Mouse (Mus musculus) lung, postnatal 0 days (tissue): ENCODE data around the gene 1700037C18Rik. TPM values are rescaled to one million over a fixed set of nuclear protein-coding genes. Genes with fewer than 3 reads are reported as not detected.

Experiments used
- ATAC-seq: fragments of 200-750 bp; cut with Nextera tagmentation; 2 replicates; pipeline ENCODE4 v1.8.0; 2017; ENCODE audit warnings: moderate library complexity
- DNase-seq: peaks from one replicate; pipeline ENCODE4 v3.0.0-alpha.2; 2016; ENCODE audit warnings: low spot score
- H3K27ac ChIP-seq: fragments of 300-500 bp; sonication (generic); 2 replicates; pipeline ENCODE4 v1.5.1; 2014; ENCODE audit warnings: antibody characterized with exemption, mild to moderate bottlenecking, low read length, mixed read lengths
- H3K27me3 ChIP-seq: fragments of 300-500 bp; sonication (generic); replicated peaks from 2 replicates; pipeline ENCODE4 v1.6.1; 2014; ENCODE audit warnings: low read length, mixed read lengths; ENCODE audit not compliant: insufficient read depth
- H3K36me3 ChIP-seq: fragments of 300-500 bp; sonication (generic); 2 replicates; pipeline ENCODE4 v1.6.1; 2014; ENCODE audit warnings: low read length, mixed read lengths; ENCODE audit not compliant: insufficient read depth
- H3K4me1 ChIP-seq: fragments of 300-500 bp; sonication (generic); 2 replicates; pipeline ENCODE4 v1.6.1; 2014; ENCODE audit warnings: antibody characterized with exemption, low read depth, low read length, mixed read lengths; ENCODE audit not compliant: insufficient read depth
- H3K4me2 ChIP-seq: fragments of 300-500 bp; sonication (generic); replicated peaks from 2 replicates; pipeline ENCODE4 v1.6.1; 2014; ENCODE audit warnings: low read depth, mild to moderate bottlenecking, low read length, moderate library complexity, mixed read lengths
- H3K4me3 ChIP-seq: fragments of 300-500 bp; sonication (generic); 2 replicates; pipeline ENCODE4 v1.5.1; 2014; ENCODE audit warnings: low read depth, low read length
- H3K9ac ChIP-seq: fragments of 300-500 bp; sonication (generic); replicated peaks from 2 replicates; pipeline ENCODE4 v1.6.1; 2014; ENCODE audit warnings: low read depth, mild to moderate bottlenecking
- H3K9me3 ChIP-seq: fragments of 300-500 bp; sonication (generic); 2 replicates; pipeline ENCODE4 v1.6.1; 2016; ENCODE audit warnings: low read length, mixed read lengths
- CTCF ChIP-seq: IDR thresholded peaks from 2 replicates; pipeline ENCODE4 v1.5.1; 2016; ENCODE audit warnings: antibody characterized with exemption, mild to moderate bottlenecking
- EP300 ChIP-seq: IDR thresholded peaks from 2 replicates; pipeline ENCODE4 v1.6.1; 2016; ENCODE audit warnings: antibody characterized with exemption, mild to moderate bottlenecking, control low read depth
- WGBS: fragments of 180-500 bp; shearing (Covaris S2); extraction: QIAGEN DNeasy Blood & Tissue Kit; methylation state at CpG from one replicate; pipeline ENCODE4 v1.1.7; 2014; 5-methylcytosine and 5-hydroxymethylcytosine counted together
- polyA plus RNA-seq: library from polyadenylated mRNA; unstranded; fragments of >200 nt; fragmentation: Nextera tagmentation; extraction: Ambion mirVana; gene quantifications from 2 replicates; pipeline ENCODE4 v1.2.1, GENCODE M21; 2015

1700037C18Rik gene
- 10.8 and 11.6 TPM in 2 replicates for polyA plus RNA-seq

- DNase-seq (peak; percentile 98), ATAC-seq (peak; percentile 99)
These were observed at the start of gene 1700037C18Rik, which contains the start of gene Cluap1 for GRCm38 (mm10) chr16:3908537-3909111. Gene 1700037C18Rik (minus strand): TSS chr16:3908689. Gene Cluap1 (plus strand): TSS chr16:3908801.

GRCm38 (mm10) chr16:3956369-3956768 lies 47.9 kb upstream of the 1700037C18Rik start:
- ATAC-seq (peak; percentile 32; the same call in 1 of the 2 replicates), DNase-seq (peak; percentile 18)
- Histone ChIP-seq H3K9me3 (no peaks in the 10 kb centered on the region), H3K4me3 (no peak overlapping the region), H3K36me3 (no peaks in the 10 kb centered on the region), H3K4me1 (no peaks in the 10 kb centered on the region), H3K4me2 (no peak overlapping the region), H3K27ac (no peak overlapping the region), H3K27me3 (no peaks in the 10 kb centered on the region), H3K9ac (no peak overlapping the region)
- TF ChIP-seq CTCF (no peak), EP300 (no peak)
- 71% methylated on average over 6 of the region's 6 CpGs for WGBS

More at GRCm38 (mm10) chr16:3908537-3909111, at the start of gene 1700037C18Rik, which contains the start of gene Cluap1:
- peak within 1 kb of the TSS; percentile 33 for H3K27ac ChIP-seq
- H3K4me3 ChIP-seq = peak within 1 kb of the TSS; percentile 60
- no peaks in the 10 kb centered on the region for H3K36me3 ChIP-seq
- H3K4me2 ChIP-seq = peak within 1 kb of the TSS; percentile 74
- peak within 1 kb of the TSS; percentile 54 for H3K9ac ChIP-seq
- peaks cover 5% of the 10 kb centered on the region; the same call in 1 of the 2 replicates for H3K4me1 ChIP-seq
- 0% methylated on average over 33 of the region's 33 CpGs for WGBS
- H3K27me3 ChIP-seq = no peaks in the 10 kb centered on the region
- TF ChIP-seq CTCF = peak; percentile 90
- TF ChIP-seq EP300 = no peak
- no peaks in the 10 kb centered on the region for H3K9me3 ChIP-seq

- H3K27ac ChIP-seq = no peak overlapping the region
- no peak overlapping the region for H3K9ac ChIP-seq
- no peaks in the 10 kb centered on the region for H3K27me3 ChIP-seq
- H3K36me3 ChIP-seq = no peaks in the 10 kb centered on the region
- H3K4me1 ChIP-seq = no peaks in the 10 kb centered on the region
- DNase-seq (no peak), ATAC-seq (no peak)
- H3K4me2 ChIP-seq = no peak overlapping the region
- no peak for TF ChIP-seq EP300
- no peak for TF ChIP-seq CTCF
- H3K4me3 ChIP-seq = no peak overlapping the region
- no peaks in the 10 kb centered on the region for H3K9me3 ChIP-seq
- 96% methylated on average over 1 of the region's 1 CpGs for WGBS
These were observed 42.7 kb upstream of the 1700037C18Rik start for GRCm38 (mm10) chr16:3951141-3951540.

GRCm38 (mm10) chr16:3934701-3935100 lies 26.2 kb upstream of the 1700037C18Rik start:
- 73% methylated on average over 4 of the region's 4 CpGs for WGBS
- no peak overlapping the region for H3K4me3 ChIP-seq
- no peaks in the 10 kb centered on the region for H3K27me3 ChIP-seq
- TF ChIP-seq CTCF (no peak), EP300 (no peak)
- peaks cover 19% of the 10 kb centered on the region; the same call in 1 of the 2 replicates for H3K36me3 ChIP-seq
- H3K9me3 ChIP-seq = no peaks in the 10 kb centered on the region
- DNase-seq (no peak), ATAC-seq (no peak; the same call in 1 of the 2 replicates)
- H3K27ac ChIP-seq = no peak overlapping the region
- no peak overlapping the region for H3K4me2 ChIP-seq
- no peaks in the 10 kb centered on the region for H3K4me1 ChIP-seq
- H3K9ac ChIP-seq = no peak overlapping the region

GRCm38 (mm10) chr16:3934091-3934490 lies 25.6 kb upstream of the 1700037C18Rik start:
- 65% methylated on average over 1 of the region's 1 CpGs for WGBS
- peak; percentile 80 for ATAC-seq
- Histone ChIP-seq H3K36me3 (peaks cover 19% of the 10 kb centered on the region; the same call in 1 of the 2 replicates), H3K4me1 (no peaks in the 10 kb centered on the region), H3K4me2 (no peak overlapping the region), H3K27me3 (no peaks in the 10 kb centered on the region), H3K27ac (no peak overlapping the region), H3K4me3 (no peak overlapping the region), H3K9ac (no peak overlapping the region), H3K9me3 (no peaks in the 10 kb centered on the region)
- DNase-seq = peak; percentile 83
- TF ChIP-seq EP300 (no peak), CTCF (no peak)

- Histone ChIP-seq H3K9me3 (no peaks in the 10 kb centered on the region), H3K4me1 (no peaks in the 10 kb centered on the region), H3K4me3 (no peak overlapping the region), H3K27me3 (no peaks in the 10 kb centered on the region), H3K9ac (no peak overlapping the region), H3K36me3 (peaks cover 19% of the 10 kb centered on the region; the same call in 1 of the 2 replicates), H3K27ac (no peak overlapping the region), H3K4me2 (no peak overlapping the region)
- WGBS = 86% methylated on average over 6 of the region's 6 CpGs
- no peak for TF ChIP-seq EP300
- no peak for TF ChIP-seq CTCF
- no peak for ATAC-seq
- DNase-seq = no peak
These were observed 25.0 kb upstream of the 1700037C18Rik start for GRCm38 (mm10) chr16:3933536-3933935.
